Mouse (Mus musculus): Measurements from ENCODE around the gene Stambp. TPM values are rescaled to one million over a fixed set of nuclear protein-coding genes. Genes with fewer than 3 reads are reported as not detected.
"Not testable (repeated sequence)": the region's sequence is repeated elsewhere in the genome, so short reads cannot be mapped to it uniquely, and the experiment has no call there.

Gene Stambp
- total RNA-seq (2022): 10 to 100 TPM; 36.2 to 39.9 (median 37.7) TPM

GRCm38 (mm10) chr6:83572671-83573070, at the start of gene Stambp:
Stambp (minus strand) TSS chr6:83572729.
- DNase-seq (ENCODE audit: low spot score in 2 of 2): peak in 1 of 2 experiments; percentile 16

- peak in 1 of 2 experiments; percentile 26 for DNase-seq (ENCODE audit: low spot score in 2 of 2)
Measured at GRCm38 (mm10) chr6:83619955-83620354, 47.4 kb upstream of the Stambp start.

GRCm38 (mm10) chr6:83617581-83618335, 45.2 kb upstream of the Stambp start:
- DNase-seq (ENCODE audit: low spot score in 2 of 2): no peak

GRCm38 (mm10) chr6:83616512-83616911, 44.0 kb upstream of the Stambp start:
- DNase-seq (ENCODE audit: low spot score in 2 of 2): peak in 1 of 2 experiments; percentile 28

GRCm38 (mm10) chr6:83614469-83614868, 41.9 kb upstream of the Stambp start:
- no peak for DNase-seq (ENCODE audit: low spot score in 2 of 2)

- no peak for DNase-seq (ENCODE audit: low spot score in 2 of 2)
Measured at GRCm38 (mm10) chr6:83612976-83613375, 40.4 kb upstream of the Stambp start.

- DNase-seq (ENCODE audit: low spot score in 2 of 2): no peak
Measured at GRCm38 (mm10) chr6:83599636-83600174, 27.2 kb upstream of the Stambp start.

- no peak for DNase-seq (ENCODE audit: low spot score in 2 of 2)
Measured at GRCm38 (mm10) chr6:83599060-83599550, 26.6 kb upstream of the Stambp start.

- DNase-seq (ENCODE audit: low spot score in 2 of 2): no peak
Measured at GRCm38 (mm10) chr6:83598646-83599045, 26.1 kb upstream of the Stambp start.

- DNase-seq (ENCODE audit: low spot score in 2 of 2): no peak
Measured at GRCm38 (mm10) chr6:83597988-83598387, 25.5 kb upstream of the Stambp start.

GRCm38 (mm10) chr6:83595035-83595434, 22.5 kb upstream of the Stambp start:
- DNase-seq (ENCODE audit: low spot score in 2 of 2): no peak

- DNase-seq (ENCODE audit: low spot score in 2 of 2): no peak
Measured at GRCm38 (mm10) chr6:83593896-83594295, 21.4 kb upstream of the Stambp start.

- no peak for DNase-seq (ENCODE audit: low spot score in 2 of 2)
Measured at GRCm38 (mm10) chr6:83592051-83592450, 19.5 kb upstream of the Stambp start.

GRCm38 (mm10) chr6:83590301-83590700, 17.8 kb upstream of the Stambp start:
- DNase-seq (ENCODE audit: low spot score in 2 of 2): no peak

GRCm38 (mm10) chr6:83587191-83587590, 14.7 kb upstream of the Stambp start:
- not testable (repeated sequence) for DNase-seq (ENCODE audit: low spot score in 2 of 2)

GRCm38 (mm10) chr6:83585328-83585727, 12.8 kb upstream of the Stambp start:
- not testable (repeated sequence) for DNase-seq (ENCODE audit: low spot score in 2 of 2)

GRCm38 (mm10) chr6:83583591-83583990, 11.1 kb upstream of the Stambp start:
- no peak for DNase-seq (ENCODE audit: low spot score in 2 of 2)

GRCm38 (mm10) chr6:83582938-83583270, 10.4 kb upstream of the Stambp start:
- no peak for DNase-seq (ENCODE audit: low spot score in 2 of 2)

GRCm38 (mm10) chr6:83582135-83582937, 9.8 kb upstream of the Stambp start:
- DNase-seq (ENCODE audit: low spot score in 2 of 2): no peak

- no peak for DNase-seq (ENCODE audit: low spot score in 2 of 2)
Measured at GRCm38 (mm10) chr6:83577534-83577933, 5.0 kb upstream of the Stambp start.

GRCm38 (mm10) chr6:83575609-83576008, 3.1 kb upstream of the Stambp start:
- no peak for DNase-seq (ENCODE audit: low spot score in 2 of 2)

Data from layer of hippocampus, adult 8-10 months (tissue).